Mouse (Mus musculus): ENCODE data around the gene Fchsd2.

- TF ChIP-seq POLR2A (IDR thresholded peaks at IDR 0.05; ENCODE audit: insufficient read depth, low read length) (no peak), CTCF (IDR thresholded peaks at IDR 0.05; ENCODE audit: low read depth, low read length) (no peak)
These were observed 238.1 kb downstream of the Fchsd2 start for GRCm38 (mm10) chr7:101330841-101331173.
